Mouse (Mus musculus) spleen, adult 2 months (tissue): ENCODE results near the gene Hspa5.

Experiments
- CTCF ChIP-seq: fragments of 200-500 bp; IDR thresholded peaks from 2 replicates; pipeline ENCODE4 v1.5.1; 2011; ENCODE audit warnings: mild to moderate bottlenecking, inconsistent platforms; ENCODE audit not compliant: insufficient read depth, insufficient read length, insufficient replicate concordance; ENCODE audit errors: extremely low read depth
- POLR2A ChIP-seq: fragments of 200-500 bp; IDR thresholded peaks from 2 replicates; pipeline ENCODE4 v1.6.1; 2011; ENCODE audit warnings: low read depth, low read length, inconsistent platforms

DNA sequence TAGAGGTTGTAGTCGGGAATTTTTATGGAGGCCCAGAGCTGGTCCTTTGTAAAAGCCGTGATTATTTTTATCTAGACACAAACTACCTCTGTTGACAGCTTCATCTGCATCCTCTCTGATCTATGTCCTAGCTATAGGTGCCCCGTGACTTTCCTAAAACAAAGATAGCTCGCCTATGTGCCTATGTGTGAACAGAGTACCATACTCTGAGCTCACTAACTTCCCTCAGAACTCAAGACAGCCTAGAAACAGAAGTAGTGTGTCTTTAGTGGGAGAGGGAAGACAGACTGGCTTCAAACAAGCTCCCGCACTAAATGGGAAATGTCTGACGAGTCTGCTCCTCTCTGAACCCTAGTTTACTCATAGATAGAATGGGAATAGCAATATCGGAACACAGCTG lies 28.6 kb downstream of the Hspa5 start:
- TF ChIP-seq CTCF, result no peak
- TF ChIP-seq POLR2A, result no peak
